Mouse (Mus musculus) intestine, embryonic 14.5 days (tissue): ENCODE measurements at regions not wholly inside any gene's neighbourhood (a gene's known extent, or its start where the extent isn't known, plus 50 kb on each side); places are given as distances from the start of the nearest gene placed in this dataset.

Experiments used
- ATAC-seq: fragments of 200-750 bp; cut with Nextera tagmentation; replicated peaks from 2 replicates; pipeline ENCODE4 v1.8.0; 2017; ENCODE audit warnings: low read depth, moderate number of reproducible peaks, moderate TSS enrichment, moderate library complexity; ENCODE audit not compliant: low FRiP score, low TSS enrichment
- DNase-seq: peaks from one replicate; pipeline ENCODE4 v3.0.0-alpha.2; 2018; ENCODE audit warnings: low spot score
- H3K27ac ChIP-seq: fragments of 300-500 bp; sonication (generic); 2 replicates; pipeline ENCODE4 v1.5.1; 2014; ENCODE audit warnings: low read depth, mild to moderate bottlenecking, control low read depth
- H3K27me3 ChIP-seq: fragments of 300-500 bp; sonication (generic); replicated peaks from 2 replicates; pipeline ENCODE4 v1.6.1; 2014; ENCODE audit warnings: low read length, control low read depth; ENCODE audit not compliant: control insufficient read depth, insufficient read depth
- H3K36me3 ChIP-seq: fragments of 300-500 bp; sonication (generic); 2 replicates; pipeline ENCODE4 v1.6.1; 2014; ENCODE audit warnings: low read length, control low read depth; ENCODE audit not compliant: control insufficient read depth, insufficient read depth
- H3K4me1 ChIP-seq: fragments of 300-500 bp; sonication (generic); replicated peaks from 2 replicates; pipeline ENCODE4 v1.6.1; 2014; ENCODE audit warnings: low read length, control low read depth, mixed read lengths; ENCODE audit not compliant: control insufficient read depth, insufficient read depth
- H3K4me2 ChIP-seq: fragments of 300-500 bp; sonication (generic); 2 replicates; pipeline ENCODE4 v1.6.1; 2014; ENCODE audit warnings: low read length
- H3K4me3 ChIP-seq: fragments of 300-500 bp; sonication (generic); 2 replicates; pipeline ENCODE4 v1.5.1; 2014; ENCODE audit warnings: low read depth, low read length, control low read depth, mixed read lengths
- H3K9ac ChIP-seq: fragments of 300-500 bp; sonication (generic); 2 replicates; pipeline ENCODE4 v1.6.1; 2014; ENCODE audit warnings: mild to moderate bottlenecking, low read length
- H3K9me3 ChIP-seq: fragments of 300-500 bp; sonication (generic); 2 replicates; pipeline ENCODE4 v1.6.1; 2016; ENCODE audit warnings: low read length, control low read depth; ENCODE audit not compliant: control insufficient read depth
- whole genome bisulfite sequencing: fragments of 180-500 bp; shearing (Covaris S2); extraction: QIAGEN DNeasy Blood & Tissue Kit; methylation state at CpG from one replicate; pipeline ENCODE4 v1.1.7; 2014; 5-methylcytosine and 5-hydroxymethylcytosine counted together

- H3K4me3 ChIP-seq, result no peak overlapping the region
- no peak overlapping the region for H3K27ac ChIP-seq
- WGBS, result 82% methylated on average over 21 of the region's 21 CpGs
- no peaks in the 10 kb centered on the region for H3K27me3 ChIP-seq
- no peak overlapping the region for H3K9ac ChIP-seq
- no peak for DNase-seq
- no peak for ATAC-seq
- H3K4me2 ChIP-seq, result no peak overlapping the region
- no peaks in the 10 kb centered on the region for H3K4me1 ChIP-seq
- no peaks in the 10 kb centered on the region for H3K36me3 ChIP-seq
- no peaks in the 10 kb centered on the region for H3K9me3 ChIP-seq
Measured at GRCm38 (mm10) chr5:112133688-112134573, 118.4 kb downstream of the Cryba4 start.

- DNase-seq, result no peak
- Histone ChIP-seq H3K27me3 (no peaks in the 10 kb centered on the region), H3K9ac (no peak overlapping the region), H3K4me1 (no peaks in the 10 kb centered on the region), H3K4me3 (no peak overlapping the region), H3K36me3 (no peaks in the 10 kb centered on the region), H3K27ac (no peak overlapping the region), H3K9me3 (no peaks in the 10 kb centered on the region), H3K4me2 (no peak overlapping the region)
- ATAC-seq, result no peak
- 16% methylated on average over 12 of the region's 14 CpGs for WGBS
Measured at GRCm38 (mm10) chr5:112136646-112137045, 115.7 kb downstream of the Cryba4 start.

- no peaks in the 10 kb centered on the region for H3K4me1 ChIP-seq
- WGBS, result 78% methylated on average over 3 of the region's 3 CpGs
- H3K9ac ChIP-seq, result no peak overlapping the region
- no peaks in the 10 kb centered on the region for H3K36me3 ChIP-seq
- no peak overlapping the region for H3K4me2 ChIP-seq
- H3K4me3 ChIP-seq, result no peak overlapping the region
- ATAC-seq (no peak), DNase-seq (no peak)
- no peaks in the 10 kb centered on the region for H3K27me3 ChIP-seq
- H3K27ac ChIP-seq, result no peak overlapping the region
- H3K9me3 ChIP-seq, result no peaks in the 10 kb centered on the region
Measured at GRCm38 (mm10) chr5:112138246-112138645, 114.1 kb downstream of the Cryba4 start.

DNA sequence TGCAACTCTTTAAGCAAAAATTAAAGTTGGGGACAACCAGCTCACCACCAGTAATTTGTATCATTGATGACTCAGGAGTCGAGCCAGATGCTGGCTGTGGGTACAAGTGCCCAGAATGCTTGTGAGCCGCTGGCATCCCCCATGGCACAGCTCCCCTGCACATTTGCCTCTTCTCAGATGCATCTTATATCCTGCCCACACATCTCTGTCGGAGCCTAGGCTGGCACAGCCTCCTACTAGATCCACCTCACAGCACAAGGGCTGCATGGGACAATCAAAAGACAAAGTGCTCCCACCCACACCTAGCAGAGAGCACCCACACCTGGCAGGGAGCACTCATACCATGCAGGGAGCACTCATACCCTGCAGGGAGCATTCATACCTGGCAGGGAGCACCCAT is 109.6 kb downstream of the Cryba4 start:
- DNase-seq, result no peak

DNA sequence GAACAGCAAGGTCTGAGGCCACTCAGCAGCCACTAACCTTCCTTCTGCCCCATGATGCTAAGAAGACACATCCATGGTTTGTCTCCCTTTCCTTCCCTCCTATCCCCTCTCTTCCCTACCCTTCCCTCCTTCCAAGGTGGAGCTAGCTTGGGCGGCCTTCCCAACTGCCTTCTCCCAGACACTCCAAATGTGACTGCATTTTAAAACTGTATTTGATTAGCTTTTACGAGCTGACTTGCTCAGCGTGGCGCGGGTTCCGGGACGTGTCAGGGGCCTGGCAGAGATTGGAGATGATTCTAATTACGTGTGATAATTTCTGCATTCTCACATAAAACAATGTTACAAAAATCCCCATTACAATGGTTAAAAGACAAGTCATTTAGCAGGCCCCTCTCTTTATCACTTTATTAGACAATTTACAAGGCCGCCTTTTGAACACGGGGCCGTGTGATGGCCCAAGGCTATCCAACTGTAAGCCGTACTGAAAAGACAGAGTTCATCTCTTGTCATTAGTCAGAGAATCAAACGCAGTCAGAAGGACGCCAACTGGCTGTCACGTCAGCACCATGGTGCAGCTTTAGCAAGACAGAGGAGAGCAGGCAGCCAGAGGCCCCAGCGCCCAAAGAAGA is 108.2 kb downstream of the Cryba4 start:
- Histone ChIP-seq H3K27me3 (no peaks in the 10 kb centered on the region), H3K36me3 (no peaks in the 10 kb centered on the region), H3K27ac (no peak overlapping the region), H3K9me3 (no peaks in the 10 kb centered on the region), H3K4me2 (no peak overlapping the region), H3K9ac (no peak overlapping the region), H3K4me3 (no peak overlapping the region), H3K4me1 (no peaks in the 10 kb centered on the region)
- ATAC-seq (no peak), DNase-seq (no peak)
- WGBS, result 79% methylated on average over 16 of the region's 16 CpGs

More for the DNA sequence above, 109.6 kb downstream of the Cryba4 start:
- WGBS, result 79% methylated on average over 3 of the region's 3 CpGs
- Histone ChIP-seq H3K4me2 (no peak overlapping the region), H3K36me3 (no peaks in the 10 kb centered on the region), H3K4me3 (no peak overlapping the region), H3K27ac (no peak overlapping the region), H3K27me3 (no peaks in the 10 kb centered on the region), H3K9ac (no peak overlapping the region), H3K9me3 (no peaks in the 10 kb centered on the region), H3K4me1 (no peaks in the 10 kb centered on the region)
- ATAC-seq, result no peak

GRCm38 (mm10) chr5:112153675-112154085 is 98.6 kb downstream of the Cryba4 start:
- H3K27ac ChIP-seq, result no peak overlapping the region
- H3K9me3 ChIP-seq, result no peaks in the 10 kb centered on the region
- ATAC-seq (peak; percentile 84), DNase-seq (peak; percentile 96)
- peak overlapping the region; percentile 34 for H3K4me3 ChIP-seq
- no peaks in the 10 kb centered on the region for H3K36me3 ChIP-seq
- peak overlapping the region; percentile 56 for H3K4me2 ChIP-seq
- WGBS, result under 1% methylated on average over 39 of the region's 39 CpGs
- no peaks in the 10 kb centered on the region for H3K4me1 ChIP-seq
- H3K27me3 ChIP-seq, result no peaks in the 10 kb centered on the region
- H3K9ac ChIP-seq, result peak overlapping the region; percentile 35; the same call in 1 of the 2 replicates

DNA sequence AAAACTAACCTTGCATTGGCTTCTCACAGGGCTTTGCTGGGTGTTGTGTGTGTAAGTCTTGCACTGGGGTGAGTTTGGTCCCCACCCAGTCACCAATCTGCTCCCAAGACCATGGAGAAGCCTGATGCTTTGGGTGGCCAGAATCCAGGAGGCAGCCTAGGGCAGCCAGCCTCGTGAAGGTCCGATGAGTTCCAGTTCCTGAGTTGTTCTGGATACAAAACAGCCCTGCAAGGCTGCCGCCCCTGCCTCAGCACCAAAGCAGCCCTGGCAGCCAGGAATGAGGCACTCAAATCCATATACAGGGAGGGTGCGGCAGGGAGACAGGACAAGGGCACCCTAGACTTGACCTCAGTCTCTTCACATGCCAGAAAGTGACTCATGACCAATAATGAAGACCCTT is 97.7 kb downstream of the Cryba4 start:
- no peak overlapping the region for H3K4me3 ChIP-seq
- H3K4me1 ChIP-seq, result no peaks in the 10 kb centered on the region
- H3K27me3 ChIP-seq, result no peaks in the 10 kb centered on the region
- no peak for DNase-seq
- no peak overlapping the region for H3K4me2 ChIP-seq
- H3K27ac ChIP-seq, result no peak overlapping the region
- no peak overlapping the region for H3K9ac ChIP-seq
- ATAC-seq, result no peak
- 61% methylated on average over 4 of the region's 4 CpGs for WGBS
- H3K9me3 ChIP-seq, result no peaks in the 10 kb centered on the region
- H3K36me3 ChIP-seq, result no peaks in the 10 kb centered on the region

GRCm38 (mm10) chr5:112155051-112155450 is 97.3 kb downstream of the Cryba4 start:
- H3K9me3 ChIP-seq, result no peaks in the 10 kb centered on the region
- no peak overlapping the region for H3K9ac ChIP-seq
- DNase-seq (no peak), ATAC-seq (no peak)
- no peaks in the 10 kb centered on the region for H3K27me3 ChIP-seq
- no peak overlapping the region for H3K27ac ChIP-seq
- H3K4me2 ChIP-seq, result no peak overlapping the region
- H3K36me3 ChIP-seq, result no peaks in the 10 kb centered on the region
- no peaks in the 10 kb centered on the region for H3K4me1 ChIP-seq
- no peak overlapping the region for H3K4me3 ChIP-seq
- WGBS, result 64% methylated on average over 6 of the region's 6 CpGs
